Mouse (Mus musculus) mature B cell (primary cell): Measurements from ENCODE around the gene BC053393.

ENCODE experiments used
- in situ Hi-C: fragments of 300-500 bp; cut with MboI; formaldehyde crosslinking; loops from 2 replicates; pipeline ENCODE4 v1.14.3; 2019

BC053393 gene

DNA sequence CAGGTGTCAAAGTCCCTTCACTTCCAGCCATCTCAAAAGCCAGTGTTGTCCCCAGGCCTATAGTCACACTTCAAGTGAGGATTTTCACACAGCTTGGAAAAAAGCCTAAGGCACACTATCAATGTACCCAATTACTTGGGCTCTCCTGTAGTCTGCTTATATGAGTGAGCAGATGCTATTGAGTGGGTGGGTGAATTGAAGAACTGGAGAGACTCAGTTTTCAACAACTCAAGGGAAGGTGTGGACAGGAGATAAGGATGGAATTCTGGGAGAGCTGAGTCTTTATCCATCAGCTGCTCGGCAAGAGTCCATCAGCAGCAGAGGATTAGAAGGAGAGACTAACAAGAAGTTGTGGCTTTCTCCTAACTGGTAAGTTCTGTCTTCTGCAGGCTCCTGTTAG is at the start of gene BC053393:
Gene BC053393 (plus strand): TSS at position 210 of the 400 bp plus-strand sequence.
- in situ Hi-C loops: no loop called here

DNA sequence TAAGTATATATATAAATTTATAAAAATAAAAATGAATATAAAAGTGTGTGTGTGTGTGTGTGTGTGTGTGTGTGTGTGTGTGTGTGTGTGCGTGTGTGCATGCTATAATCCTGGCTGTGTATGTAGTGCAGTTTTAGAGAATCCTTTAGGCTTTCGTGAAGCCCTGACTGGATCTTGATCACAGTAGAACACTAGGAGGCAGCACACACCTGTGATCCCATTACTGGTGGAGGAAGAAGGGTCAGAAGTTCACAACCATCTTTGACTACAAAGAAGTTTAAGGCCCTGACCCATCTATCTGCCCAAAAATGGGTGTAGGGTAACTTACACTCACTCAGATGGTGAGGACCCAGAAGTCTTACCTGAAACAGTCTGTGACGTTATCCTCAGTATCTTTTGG is 48.6 kb upstream of the BC053393 start:
- in situ Hi-C loops: no loop called here

DNA sequence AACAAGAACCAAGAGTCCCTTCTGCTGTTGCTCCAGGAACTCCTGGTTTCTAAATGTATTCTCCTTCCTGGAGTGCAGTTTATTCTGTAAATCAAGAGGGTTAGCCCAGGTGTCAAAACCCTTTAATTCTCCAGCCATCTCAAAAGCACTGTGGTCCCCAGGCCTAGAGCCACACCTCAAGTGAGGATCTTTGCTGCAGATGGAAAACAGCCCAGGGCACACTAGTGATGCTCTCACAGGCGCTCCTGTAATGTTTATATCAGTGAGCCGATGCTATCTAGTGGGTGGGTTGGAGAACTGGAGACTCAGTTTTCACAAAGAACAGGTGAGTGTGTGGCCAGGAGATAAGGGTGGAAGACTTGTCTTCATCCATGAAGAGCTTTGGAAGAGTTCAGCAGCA is 47.4 kb upstream of the BC053393 start, which contains the start of gene Gm12169:
Gene Gm12169 (plus strand): TSS at position 301 of the 400 bp plus-strand sequence.
- in situ Hi-C loops: no loop called here

DNA sequence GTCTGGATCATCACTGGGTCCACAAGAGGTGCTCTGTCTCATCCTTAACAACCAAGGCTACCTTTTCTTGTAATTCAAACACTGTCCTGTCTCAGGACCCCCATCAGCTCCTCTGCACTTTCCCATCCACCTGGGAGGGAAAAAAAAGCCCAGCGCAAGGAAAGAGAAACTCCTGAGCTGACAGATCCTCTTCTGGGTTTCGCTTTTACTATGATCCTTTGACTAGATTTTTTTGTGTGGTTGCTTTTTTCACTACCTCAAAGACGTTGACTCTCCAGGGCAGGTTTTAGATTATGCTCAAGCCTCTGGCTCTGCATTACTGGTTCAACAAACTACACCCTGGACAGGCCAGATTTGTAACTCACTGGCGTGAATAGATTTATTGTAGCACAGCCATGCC is 41.2 kb upstream of the BC053393 start:
- in situ Hi-C loops: no loop called here

DNA sequence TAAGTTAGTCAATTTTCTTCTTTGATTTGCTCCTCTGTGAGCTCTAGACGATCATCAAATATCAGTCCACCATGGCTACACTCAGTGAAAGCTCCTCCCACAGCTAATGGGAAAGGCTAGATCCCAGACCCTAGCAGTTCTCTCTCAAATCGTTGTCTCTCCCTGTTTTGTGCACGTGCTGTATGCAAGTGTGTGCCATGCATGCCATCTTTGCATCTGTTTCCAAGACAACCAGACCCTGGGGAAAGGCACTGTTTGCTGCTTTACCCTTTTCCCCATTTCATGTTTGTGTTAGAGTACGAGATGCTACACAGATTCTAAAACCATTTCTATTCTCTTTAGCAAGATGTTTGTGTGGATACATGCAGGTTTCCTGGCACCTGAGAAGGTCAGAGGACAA is 34.4 kb upstream of the BC053393 start:
- in situ Hi-C loops: no loop called here

DNA sequence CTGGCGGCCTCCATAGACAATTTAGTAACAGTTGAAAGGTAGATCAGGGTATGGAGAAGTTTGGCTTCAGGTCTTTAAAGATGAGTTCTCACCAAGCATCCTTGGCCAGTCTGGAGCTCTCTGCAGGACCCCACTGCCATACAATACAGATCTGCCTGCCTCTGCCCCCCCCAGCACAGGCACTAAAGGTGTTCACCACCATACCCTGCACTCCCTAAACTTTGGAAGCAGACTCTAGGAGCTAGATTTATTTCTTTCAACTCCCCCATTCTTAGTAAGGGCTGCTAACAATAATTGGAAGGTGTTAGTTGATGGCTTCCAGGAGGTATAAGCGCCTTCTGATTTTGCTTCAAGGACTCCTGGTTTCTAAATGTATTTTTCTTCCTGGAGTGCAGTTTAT is 27.8 kb upstream of the BC053393 start:
- in situ Hi-C loops: no loop called here

DNA sequence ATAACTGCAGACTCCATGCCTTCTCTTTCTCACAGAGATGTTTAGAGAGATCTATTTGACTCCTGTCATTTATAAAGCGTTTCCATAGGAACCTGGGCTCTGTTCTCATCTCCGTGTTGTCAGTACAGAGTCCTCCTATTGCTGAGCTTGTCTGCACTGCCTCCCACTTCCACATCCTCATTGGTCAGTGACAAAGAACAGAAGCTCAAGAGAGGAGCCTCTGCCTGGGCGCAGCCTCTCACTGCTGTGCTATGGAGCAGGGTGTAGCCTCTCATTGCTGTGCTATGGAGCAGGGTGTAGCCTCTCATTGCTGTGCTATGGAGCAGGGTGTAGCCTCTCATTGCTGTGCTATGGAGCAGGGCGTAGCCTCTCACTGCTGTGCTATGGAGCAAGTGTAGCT is 21.6 kb upstream of the BC053393 start:
- in situ Hi-C loops: no loop called here

DNA sequence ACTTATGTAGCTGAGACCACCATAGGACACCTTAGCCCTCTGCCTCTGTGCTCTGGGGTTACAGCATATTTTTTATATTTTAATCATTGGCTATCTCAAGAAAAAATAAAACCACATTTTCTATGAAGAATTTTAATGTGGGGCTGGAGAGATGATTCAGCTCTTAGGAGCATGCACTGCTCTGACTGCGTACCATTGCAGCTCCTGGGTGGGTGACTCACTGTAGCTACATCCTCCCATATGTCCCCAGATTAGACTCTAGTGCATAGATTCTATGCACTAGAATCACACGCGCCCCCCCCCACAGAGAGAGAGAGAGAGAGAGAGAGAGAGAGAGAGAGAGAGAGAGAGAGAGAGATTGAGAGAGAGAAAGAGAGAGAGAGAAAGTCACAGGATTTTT is 18.6 kb upstream of the BC053393 start:
- in situ Hi-C loops: no loop called here

DNA sequence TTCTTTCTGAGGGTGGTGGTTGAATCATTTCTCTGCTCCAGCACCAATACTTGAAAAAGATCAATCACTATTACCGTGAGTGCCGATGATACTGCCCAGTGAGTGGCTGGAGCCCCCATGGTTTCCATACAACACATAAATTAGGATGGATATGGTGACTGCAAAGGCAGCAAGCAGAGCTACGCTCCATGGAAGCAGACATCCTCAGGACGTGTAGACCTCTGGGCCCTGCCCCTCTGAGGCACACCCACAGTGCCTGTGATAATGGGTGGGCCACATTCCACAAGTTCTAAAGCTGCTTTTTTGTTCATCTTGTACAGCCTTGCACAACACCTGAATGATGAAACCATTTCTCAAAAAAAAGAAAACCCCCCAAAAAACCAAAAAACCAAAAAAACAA is 10.2 kb upstream of the BC053393 start:
- in situ Hi-C loops: no loop called here

DNA sequence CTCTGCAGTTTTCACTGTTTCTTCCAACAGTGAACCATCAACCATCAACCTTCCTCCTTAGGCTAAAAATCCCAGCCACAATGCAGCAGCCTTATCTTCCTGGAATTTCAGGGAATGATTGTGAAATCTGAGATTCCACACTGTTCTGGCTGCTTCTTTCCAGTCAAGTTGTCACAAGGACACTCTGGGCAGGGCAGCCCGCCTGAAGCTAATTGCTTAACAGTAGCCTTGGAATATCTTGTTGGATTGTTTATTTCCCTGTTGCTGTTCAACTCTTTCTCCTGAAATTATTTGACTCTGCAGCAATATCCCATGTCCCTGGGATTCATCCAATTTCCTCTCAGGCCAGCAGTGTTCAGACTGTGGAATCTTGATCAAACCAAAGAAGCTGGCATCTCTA is 6.7 kb upstream of the BC053393 start:
- in situ Hi-C loops: no loop called here

DNA sequence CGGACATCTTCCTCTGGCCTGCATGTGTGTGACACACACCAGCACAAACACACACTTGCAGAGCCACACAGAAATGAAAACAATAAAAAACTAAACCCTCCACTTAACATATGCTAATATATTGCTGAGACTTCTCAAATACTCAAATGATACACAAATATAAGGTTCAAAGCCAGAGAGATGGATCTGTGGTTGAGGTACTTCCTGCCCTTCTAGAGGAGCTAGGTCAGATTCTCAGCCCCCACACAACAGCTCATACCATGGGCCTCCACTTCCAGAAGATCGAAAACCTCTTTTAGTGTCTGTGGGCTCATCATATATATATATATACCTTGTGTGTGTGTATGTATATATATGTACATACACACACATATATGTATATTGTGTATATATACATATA is 5.4 kb upstream of the BC053393 start:
- in situ Hi-C loops: no loop called here

DNA sequence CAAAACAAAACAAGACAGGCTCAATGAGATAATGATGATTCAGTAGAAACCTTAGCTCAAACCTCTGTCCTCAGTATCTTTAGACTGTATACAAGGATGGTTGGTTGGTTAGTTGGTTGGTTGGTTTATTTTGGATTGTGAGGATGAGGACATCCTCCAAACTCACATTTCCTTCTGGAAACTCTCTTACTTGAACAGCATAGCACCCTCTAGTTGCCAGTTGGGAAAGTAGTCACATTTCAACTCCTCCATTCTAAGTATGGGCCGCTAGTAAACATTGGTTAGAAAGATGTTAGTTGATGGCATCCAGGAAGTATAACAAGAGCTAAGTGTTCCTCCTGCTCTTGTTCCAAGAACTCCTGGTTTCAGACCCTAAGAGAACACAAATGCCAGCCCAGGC is 2.2 kb upstream of the BC053393 start:
- in situ Hi-C loops: no loop called here

DNA sequence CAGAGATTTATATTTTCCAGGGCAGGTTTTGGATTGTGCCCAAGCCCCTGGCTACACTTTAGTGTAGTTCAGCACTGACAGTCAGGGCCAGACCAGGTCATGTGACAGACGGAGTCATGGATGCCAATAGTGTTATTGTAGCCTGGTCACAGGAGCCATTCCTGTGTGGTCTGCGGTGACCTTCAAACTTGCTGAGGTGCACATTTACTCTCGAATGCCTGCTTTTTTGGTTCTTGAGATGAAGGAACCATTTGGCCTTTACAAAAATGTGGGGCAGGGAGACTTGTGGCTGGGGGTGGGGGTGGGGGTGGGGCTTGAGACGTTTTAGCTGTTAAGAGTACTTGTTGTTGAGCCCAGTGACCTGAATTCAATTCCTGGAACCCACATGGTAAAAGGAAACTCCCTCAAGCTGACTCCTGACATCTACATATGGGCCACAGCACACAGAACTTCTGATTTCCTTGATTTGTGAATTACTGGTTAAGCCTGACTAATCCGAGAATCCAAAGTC is 7.5 kb downstream of the BC053393 start:
- in situ Hi-C loops: no loop called here

DNA sequence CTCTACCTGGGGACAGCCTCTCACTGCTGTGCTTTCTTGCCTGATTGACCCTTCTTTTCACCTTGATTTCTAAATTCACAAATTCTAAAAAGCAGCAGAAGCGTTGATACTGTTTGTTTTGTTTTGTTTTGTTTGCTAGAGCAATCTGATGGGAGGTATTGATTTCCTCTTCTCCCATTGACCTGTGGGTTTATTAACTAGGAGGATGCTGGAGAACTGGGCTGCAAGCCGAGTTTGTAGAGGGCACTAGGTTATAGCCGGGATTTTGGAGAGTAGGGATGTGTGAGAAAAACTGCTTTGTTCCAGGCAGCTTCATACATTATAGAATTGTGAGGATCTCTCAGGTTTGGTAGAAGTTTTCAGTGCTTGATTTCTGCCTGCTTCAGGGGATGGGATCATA is 9.1 kb downstream of the BC053393 start:
- in situ Hi-C loops: no loop called here

DNA sequence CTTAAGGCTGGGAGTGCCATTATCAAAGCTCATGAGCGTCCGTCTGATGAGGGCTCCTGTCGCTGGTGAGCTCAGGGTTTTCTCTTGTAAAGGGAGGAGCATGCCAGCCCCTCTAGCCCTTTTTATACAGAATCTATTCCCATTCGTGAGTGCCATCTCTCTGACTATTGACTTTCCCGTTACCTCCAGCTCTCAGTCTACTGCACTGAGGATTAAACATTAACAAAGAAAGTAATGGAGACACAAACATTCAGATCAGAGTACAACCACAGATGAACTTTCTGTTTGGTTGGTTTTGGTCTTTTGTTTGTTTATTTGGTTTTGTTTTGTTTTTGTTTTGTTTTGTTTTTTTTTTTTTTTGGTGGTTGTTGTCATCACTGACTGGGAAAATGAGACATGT is 11.4 kb downstream of the BC053393 start:
- in situ Hi-C loops: no loop called here

DNA sequence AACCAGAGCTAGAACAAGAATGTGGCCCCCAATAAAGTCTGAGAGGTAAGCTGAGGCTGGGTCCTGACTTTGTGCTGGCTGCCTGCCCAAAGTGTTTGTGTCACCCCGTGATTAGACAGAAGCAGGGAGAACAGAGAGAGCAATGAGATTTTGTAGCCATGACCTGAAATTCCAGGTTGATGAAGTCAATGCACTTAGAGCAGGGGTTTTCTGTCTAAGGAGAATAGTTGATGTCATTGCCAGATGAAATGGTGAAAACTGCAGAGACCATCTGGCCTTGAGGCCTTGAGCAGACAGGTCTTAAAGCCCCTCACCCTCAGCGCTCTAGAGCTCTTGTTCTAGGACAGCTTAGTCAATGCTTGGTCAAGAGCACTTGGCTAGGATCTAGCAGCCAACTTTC is 21.1 kb downstream of the BC053393 start:
- in situ Hi-C loops: no loop called here

DNA sequence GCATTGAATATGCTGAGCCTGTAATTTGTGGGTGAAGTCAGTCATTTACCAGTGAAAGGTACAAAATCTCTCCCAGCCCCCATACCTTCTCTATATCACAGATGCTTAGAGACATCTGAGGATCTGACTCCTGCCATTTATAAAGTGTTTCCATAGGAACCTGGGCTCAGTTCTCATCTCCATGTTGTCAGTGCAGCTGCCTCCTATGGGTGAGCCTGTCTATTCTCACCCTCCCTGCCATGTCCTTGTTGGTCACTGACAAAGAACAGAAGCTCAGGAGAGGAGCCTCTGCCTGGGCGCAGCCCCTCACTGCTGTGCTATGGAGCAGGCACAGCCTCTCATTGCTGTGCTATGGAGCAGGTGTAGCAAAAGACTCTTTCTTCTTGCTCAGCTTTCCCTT is 48.6 kb downstream of the BC053393 start:
- in situ Hi-C loops: no loop called here

DNA sequence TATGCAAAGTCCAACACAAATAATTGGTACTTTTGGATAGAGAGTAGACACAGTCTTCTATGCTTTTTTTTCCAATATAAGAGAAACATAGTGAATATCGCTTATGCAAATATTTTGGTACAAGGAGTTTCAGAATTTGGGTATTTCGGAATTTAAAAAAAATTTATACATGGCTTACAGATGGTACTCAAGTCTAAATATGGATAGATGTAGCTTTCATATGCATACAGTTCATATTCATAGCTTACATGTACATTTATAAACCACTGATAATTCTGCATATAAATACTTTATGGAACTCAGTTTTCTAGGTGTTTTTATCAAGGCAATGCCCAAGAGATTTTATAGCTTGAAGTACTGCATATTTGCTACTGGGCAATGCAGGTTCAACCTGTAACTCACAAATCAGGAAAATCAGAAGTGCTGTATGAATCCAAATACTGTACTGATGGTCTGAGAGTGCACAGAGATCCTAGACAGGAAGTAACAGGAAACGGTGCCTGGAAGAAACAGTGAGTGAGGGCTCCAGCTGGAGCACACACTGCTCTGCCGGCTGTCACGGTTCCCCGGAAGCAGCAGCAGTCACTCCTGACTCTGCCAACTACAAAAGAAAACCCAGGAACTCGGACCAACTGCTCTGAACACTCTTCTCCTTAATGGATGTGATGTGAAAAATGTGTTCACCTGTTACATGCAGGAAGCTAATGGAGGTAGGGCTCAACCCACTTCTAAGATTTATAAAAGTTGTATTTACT is 49.3 kb downstream of the BC053393 start:
- in situ Hi-C loops: no loop called here

DNA sequence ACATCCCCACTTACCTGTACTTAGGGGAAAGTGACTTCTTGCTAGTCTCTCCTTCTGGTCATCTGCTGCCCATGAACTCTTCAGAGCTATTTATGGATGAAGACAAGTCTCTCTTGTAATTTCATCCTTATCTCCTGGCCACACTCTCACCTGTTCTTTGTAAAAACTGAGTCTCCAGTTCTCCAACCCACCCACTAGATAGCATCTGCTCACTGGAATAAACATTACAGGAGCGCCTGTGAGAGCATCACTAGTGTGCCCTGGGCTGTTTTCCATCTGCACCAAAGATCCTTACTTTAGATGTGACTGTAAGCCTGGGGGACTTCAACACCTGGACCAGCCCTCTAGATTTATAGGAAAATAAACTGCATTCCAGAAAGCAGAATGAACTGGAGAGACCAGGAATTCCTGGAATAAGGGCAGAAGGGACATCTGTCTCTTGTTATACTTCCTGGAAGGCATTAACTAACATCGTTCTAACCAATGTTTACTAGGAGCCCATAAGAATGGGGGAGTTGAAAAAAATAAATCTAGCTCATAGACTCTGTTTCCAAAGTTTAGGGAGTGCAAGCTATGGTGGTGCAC is 58.0 kb downstream of the BC053393 start, which contains the start of gene Dppa1:
Gene Dppa1 (minus strand): TSS at position 51 of the 585 bp plus-strand sequence.
- in situ Hi-C loops: loop anchor here (25.0 kb wide), 1 partner anchor 367 kb away; no protein-coding TSS in a partner anchor

DNA sequence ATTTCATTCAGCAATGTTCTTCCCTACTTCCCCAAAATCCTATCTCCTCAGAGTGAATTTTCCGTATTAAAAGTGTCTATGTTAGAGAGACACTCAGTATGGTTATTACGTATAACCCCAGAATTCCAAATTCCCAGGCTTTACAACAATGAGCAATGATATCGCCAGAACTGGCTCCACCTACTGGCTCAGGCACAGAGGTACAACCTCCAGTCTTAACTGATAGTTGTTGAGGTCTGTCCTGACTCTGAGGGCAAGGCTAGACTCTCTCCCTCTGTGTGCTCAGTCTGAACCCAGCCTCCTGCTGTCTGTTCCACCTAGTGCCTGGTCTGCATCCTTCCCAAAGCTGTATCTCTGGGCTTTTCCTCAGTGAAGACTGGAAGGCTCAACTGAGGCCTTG is 60.3 kb downstream of the BC053393 start:
- in situ Hi-C loops: loop anchor here (25.0 kb wide), 1 partner anchor 369 kb away; no protein-coding TSS in a partner anchor

DNA sequence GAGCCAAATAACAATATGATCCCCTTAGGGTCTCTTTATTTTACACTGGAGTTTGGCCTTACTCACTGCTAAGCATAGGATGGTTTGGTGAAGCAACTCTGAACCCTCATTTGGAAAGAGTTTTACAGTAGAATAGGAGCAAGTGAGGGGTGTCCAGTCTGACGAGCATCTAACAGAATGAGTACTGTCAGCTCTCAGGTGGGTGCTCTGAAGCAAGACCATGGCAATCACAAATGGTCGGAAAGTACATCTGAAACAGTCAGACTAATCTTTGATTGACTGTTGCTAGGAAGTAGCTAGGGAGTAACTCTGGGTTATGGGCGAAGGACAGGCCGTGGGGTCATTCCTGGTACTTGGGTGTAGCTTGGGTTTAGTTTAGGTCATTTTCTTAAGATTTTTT is 64.2 kb downstream of the BC053393 start:
- in situ Hi-C loops: loop anchor here (25.0 kb wide), 1 partner anchor 373 kb away; no protein-coding TSS in a partner anchor

DNA sequence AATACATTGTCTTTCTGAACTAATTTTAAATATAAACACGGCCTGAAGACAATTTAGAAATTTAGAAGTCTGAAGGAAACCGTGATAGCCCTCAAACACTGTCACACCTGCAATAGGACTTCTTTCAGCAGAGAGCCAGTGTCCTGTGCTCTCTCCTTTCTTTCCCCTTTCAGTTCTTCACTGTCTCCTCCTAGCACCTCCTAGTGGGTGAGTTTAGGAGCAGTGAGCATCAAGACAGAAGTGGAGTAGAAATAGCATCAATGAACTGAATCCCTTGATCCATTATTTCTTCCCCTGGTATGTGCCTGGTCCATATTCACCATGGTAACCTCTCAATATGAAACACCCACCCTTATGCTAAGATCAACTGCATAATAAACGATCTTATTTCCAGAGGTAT is 65.2 kb downstream of the BC053393 start:
- in situ Hi-C loops: loop anchor here (25.0 kb wide), 1 partner anchor 374 kb away; no protein-coding TSS in a partner anchor
